Mouse (Mus musculus) right cerebral cortex, adult 18-20 months (tissue): Measurements from ENCODE around the gene Olfr923.
"Not testable (repeated sequence)": the region's sequence is repeated elsewhere in the genome, so short reads cannot be mapped to it uniquely, and the experiment has no call there.

ENCODE experiments used
- DNase-seq: peaks from one replicate; pipeline ENCODE4 v3.0.0; 2022; ENCODE audit warnings: mixed read lengths

Olfr923 gene

GRCm38 (mm10) chr9:38826245-38826644, at the start of gene Olfr923:
Gene Olfr923 (plus strand): TSS chr9:38826545.
- no peak for DNase-seq

GRCm38 (mm10) chr9:38792689-38793088, 33.7 kb upstream of the Olfr923 start:
- DNase-seq: no peak

GRCm38 (mm10) chr9:38805696-38806095, 20.6 kb upstream of the Olfr923 start:
- peak; percentile 4 for DNase-seq

GRCm38 (mm10) chr9:38814314-38814713, 12.0 kb upstream of the Olfr923 start, which contains the start of gene Olfr922:
Gene Olfr922 (plus strand): TSS chr9:38814614.
- no peak for DNase-seq

- DNase-seq: no peak
Measured at GRCm38 (mm10) chr9:38815458-38815986, 10.8 kb upstream of the Olfr923 start.

GRCm38 (mm10) chr9:38833027-38833426, 6.7 kb downstream of the Olfr923 start:
- DNase-seq: no peak

- DNase-seq: no peak
Measured at GRCm38 (mm10) chr9:38844149-38844548, 17.8 kb downstream of the Olfr923 start, which contains the start of gene Olfr924. Gene Olfr924 (plus strand): TSS chr9:38844449.

GRCm38 (mm10) chr9:38854760-38855159, 28.4 kb downstream of the Olfr923 start, which contains the start of gene Olfr26:
Gene Olfr26 (plus strand): TSS chr9:38855060.
- no peak for DNase-seq

GRCm38 (mm10) chr9:38874880-38875279, 48.5 kb downstream of the Olfr923 start:
- not testable (repeated sequence) for DNase-seq

- DNase-seq: no peak
Measured at GRCm38 (mm10) chr9:38876826-38877225, 50.5 kb downstream of the Olfr923 start, which contains the start of gene Olfr926. Gene Olfr926 (plus strand): TSS chr9:38877126.
